Mouse (Mus musculus) heart, adult 2 months (tissue): ENCODE results near the gene Tmem165. TPM values are rescaled to one million over a fixed set of nuclear protein-coding genes. Genes with fewer than 3 reads are reported as not detected.

Source experiments
- DNase-seq, 2 experiments: peaks; one replicate each; pipeline ENCODE4 v3.0.0; 2021
- H3K27ac ChIP-seq: fragments of 200-600 bp; 2 replicates; pipeline ENCODE4 v1.8.1; 2022
- H3K27me3 ChIP-seq: fragments of 200-500 bp; 2 replicates; pipeline ENCODE4 v1.6.1; 2012; ENCODE audit warnings: mild to moderate bottlenecking, low read length, inconsistent platforms, mixed read lengths; ENCODE audit not compliant: control insufficient read depth, insufficient read depth
- H3K36me3 ChIP-seq: fragments of 200-500 bp; 2 replicates; pipeline ENCODE4 v1.6.1; 2012; ENCODE audit warnings: low read length, inconsistent platforms; ENCODE audit not compliant: control insufficient read depth, insufficient read depth
- H3K4me1 ChIP-seq: fragments of 200-500 bp; 2 replicates; pipeline ENCODE4 v1.6.1; 2011; ENCODE audit warnings: low read length; ENCODE audit not compliant: control insufficient read depth, insufficient read depth
- H3K4me3 ChIP-seq: fragments of 200-600 bp; 2 replicates; pipeline ENCODE4 v1.8.1; 2022
- H3K79me2 ChIP-seq: fragments of 200-500 bp; replicated peaks from 2 replicates; pipeline ENCODE4 v1.6.1; 2012; ENCODE audit warnings: mild to moderate bottlenecking, inconsistent platforms, low read length, moderate library complexity, mixed read lengths; ENCODE audit not compliant: control insufficient read depth, insufficient read depth
- H3K9ac ChIP-seq: fragments of 200-500 bp; 2 replicates; pipeline ENCODE4 v1.6.1; 2012; ENCODE audit warnings: low read depth, mild to moderate bottlenecking, control low read depth, inconsistent platforms, low read length, mixed read lengths
- CTCF ChIP-seq: fragments of 200-600 bp; IDR thresholded peaks from 2 replicates; pipeline ENCODE4 v1.8.1; 2022; ENCODE audit warnings: antibody characterized with exemption, mild to moderate bottlenecking, moderate library complexity
- EP300 ChIP-seq: fragments of 200-500 bp; IDR thresholded peaks from 2 replicates; pipeline ENCODE4 v1.6.1; 2011; ENCODE audit warnings: low read depth, low read length, control low read depth; ENCODE audit not compliant: insufficient read depth
- POLR2A ChIP-seq: fragments of 200-500 bp; IDR thresholded peaks from 2 replicates; pipeline ENCODE4 v1.6.1; 2011; ENCODE audit warnings: mild to moderate bottlenecking, low read depth, low read length, control low read depth; ENCODE audit not compliant: insufficient read depth
- WGBS: fragments of 180-500 bp; shearing (Covaris S2); methylation state at CpG from one replicate; pipeline ENCODE4 v1.1.7; 2018; 5-methylcytosine and 5-hydroxymethylcytosine counted together
- intact Hi-C: fragments of 180-260 bp; cut with DNase I; formaldehyde crosslinking; loops from one replicate; pipeline ENCODE4 v1.15.1; 2025
- polyA plus RNA-seq: library from polyadenylated mRNA; depleted of rRNA; stranded (reverse); fragments of >200 nt; gene quantifications from 2 replicates; pipeline ENCODE4 v1.2.3, GENCODE M21; 2012
- total RNA-seq, 2 experiments: library from RNA; stranded (reverse); gene quantifications; 2 replicates each; pipeline ENCODE4 v1.2.3; 2021

Tmem165 gene
- total and polyA plus RNA-seq, 3 experiments: 17.9 to 21.5 (median 19.0) TPM

DNA sequence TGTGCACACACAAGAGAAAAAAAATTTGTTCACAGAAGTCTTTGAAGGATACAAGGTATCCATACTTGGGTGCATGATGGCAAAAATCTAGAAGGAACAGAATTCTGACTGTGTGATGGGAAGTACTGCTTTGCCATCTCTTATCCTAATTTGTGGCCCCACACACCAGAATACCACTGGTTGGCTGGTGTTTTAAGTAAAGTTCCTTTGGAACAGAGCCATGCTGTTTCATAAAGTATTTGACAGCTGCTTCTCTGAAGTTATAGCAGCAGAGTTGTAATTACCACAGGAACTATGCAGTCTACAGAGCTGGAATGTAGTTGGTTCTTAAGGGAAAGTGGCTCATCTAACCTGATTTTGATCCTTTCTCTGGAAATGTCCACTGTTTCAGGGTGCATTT is 9.4 kb downstream of the Tmem165 start:
- peaks cover 9% of the 10 kb centered on the region for H3K4me1 ChIP-seq
- peaks cover 5% of the 10 kb centered on the region; the same call in 1 of the 2 replicates for H3K79me2 ChIP-seq
- TF ChIP-seq POLR2A (no peak), CTCF (no peak), EP300 (no peak)
- DNase-seq: no peak
- intact Hi-C loops: no loop called here
- peaks cover 7% of the 10 kb centered on the region for H3K36me3 ChIP-seq
- H3K27ac ChIP-seq: no peak overlapping the region
- H3K9ac ChIP-seq: no peak overlapping the region
- no peaks in the 10 kb centered on the region for H3K27me3 ChIP-seq
- H3K4me3 ChIP-seq: no peak overlapping the region

DNA sequence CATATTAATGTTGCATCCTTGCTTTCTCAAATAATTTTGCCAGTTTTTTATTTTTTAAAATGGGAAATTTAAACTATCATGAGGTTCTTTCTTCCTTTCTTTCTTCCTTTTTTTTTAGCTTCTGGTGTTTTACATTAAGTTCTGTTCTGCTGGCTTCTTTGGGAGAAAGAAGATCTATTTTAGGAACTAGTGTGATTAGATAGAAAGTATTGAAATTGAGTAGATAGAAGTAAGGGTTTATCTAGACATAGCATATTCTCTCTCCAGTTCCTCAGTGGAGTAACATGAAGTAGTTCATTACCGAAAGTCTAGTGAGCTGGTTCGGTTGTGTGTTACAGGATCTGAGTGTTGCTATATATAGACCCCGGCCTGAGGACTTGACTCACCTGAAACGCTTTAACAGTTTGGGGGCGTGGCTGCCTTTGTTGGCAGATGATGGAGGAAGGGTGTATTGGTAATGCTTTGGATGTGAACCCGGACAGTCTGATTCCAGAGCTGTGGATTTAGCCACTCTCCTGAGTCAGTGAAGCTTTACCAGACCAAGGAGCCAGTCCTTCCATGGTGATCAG is 10.8 kb downstream of the Tmem165 start:
- H3K27ac ChIP-seq: no peak overlapping the region
- peaks cover 7% of the 10 kb centered on the region for H3K36me3 ChIP-seq
- no peak for DNase-seq
- intact Hi-C loops: no loop called here
- no peak overlapping the region for H3K4me3 ChIP-seq
- H3K9ac ChIP-seq: no peak overlapping the region
- H3K4me1 ChIP-seq: peaks cover 8% of the 10 kb centered on the region
- TF ChIP-seq POLR2A (no peak), EP300 (no peak), CTCF (no peak)
- H3K79me2 ChIP-seq: peaks cover 5% of the 10 kb centered on the region; the same call in 1 of the 2 replicates
- 34% methylated on average over 6 of the region's 6 CpGs for WGBS
- H3K27me3 ChIP-seq: no peaks in the 10 kb centered on the region

DNA sequence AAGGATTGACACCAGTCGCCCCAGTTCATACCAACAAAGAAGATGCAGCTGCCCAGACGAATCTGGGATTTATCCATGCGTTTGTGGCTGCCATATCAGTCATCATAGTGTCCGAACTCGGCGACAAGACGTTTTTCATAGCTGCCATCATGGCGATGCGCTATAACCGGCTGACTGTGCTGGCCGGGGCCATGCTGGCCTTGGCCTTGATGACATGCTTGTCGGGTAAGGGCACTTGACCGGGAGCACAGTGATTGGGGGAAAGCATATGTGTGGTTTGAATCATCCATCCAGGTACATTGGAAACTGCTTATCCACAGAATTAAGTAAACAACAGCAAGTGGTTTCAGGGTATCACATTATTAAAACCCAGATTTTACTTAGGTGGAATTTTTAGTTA is 15.7 kb downstream of the Tmem165 start:
- DNase-seq: no peak
- H3K27ac ChIP-seq: no peak overlapping the region
- whole genome bisulfite sequencing: 95% methylated on average over 13 of the region's 13 CpGs
- H3K4me1 ChIP-seq: peaks cover 6% of the 10 kb centered on the region
- H3K27me3 ChIP-seq: no peaks in the 10 kb centered on the region
- H3K4me3 ChIP-seq: no peak overlapping the region
- H3K79me2 ChIP-seq: peaks cover 4% of the 10 kb centered on the region
- intact Hi-C loops: no loop called here
- H3K9ac ChIP-seq: no peak overlapping the region
- peaks cover 9% of the 10 kb centered on the region for H3K36me3 ChIP-seq
- TF ChIP-seq POLR2A: no peak
- TF ChIP-seq CTCF: no peak
- no peak for TF ChIP-seq EP300

DNA sequence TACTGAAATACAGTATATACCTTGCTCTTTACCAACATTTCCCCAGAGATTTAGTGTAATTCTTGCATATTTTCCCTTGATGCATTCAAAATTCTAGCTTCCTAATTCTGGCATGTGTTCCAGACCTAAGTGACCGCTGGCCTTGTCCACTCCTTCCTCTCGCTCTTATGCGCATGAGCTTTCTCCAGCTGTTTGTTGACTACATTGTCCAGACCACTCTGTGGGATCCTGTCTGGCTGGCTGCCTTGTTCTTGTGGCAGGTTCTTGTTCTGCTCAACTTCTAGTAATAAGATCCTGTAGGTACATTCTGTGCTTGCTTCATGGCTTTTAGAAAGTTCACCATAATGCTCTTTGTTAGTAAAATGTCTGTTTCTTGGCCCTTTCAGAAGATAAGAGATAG is 19.5 kb downstream of the Tmem165 start:
- Histone ChIP-seq H3K9ac (no peak overlapping the region), H3K79me2 (peaks cover 4% of the 10 kb centered on the region), H3K36me3 (peaks cover 9% of the 10 kb centered on the region), H3K27me3 (no peaks in the 10 kb centered on the region), H3K4me3 (no peak overlapping the region), H3K4me1 (peaks cover 3% of the 10 kb centered on the region), H3K27ac (no peak overlapping the region)
- intact Hi-C loops: loop anchor here (10.0 kb wide), 1 partner anchor 338 kb away; no protein-coding TSS in a partner anchor
- WGBS: 44% methylated on average over 3 of the region's 3 CpGs
- peak in 1 of 2 experiments; percentile 13 for DNase-seq
- 0 out of 2 replicates have a peak, but pooled peaks have one; percentile 14 for TF ChIP-seq EP300
- TF ChIP-seq POLR2A: no peak
- TF ChIP-seq CTCF: no peak

DNA sequence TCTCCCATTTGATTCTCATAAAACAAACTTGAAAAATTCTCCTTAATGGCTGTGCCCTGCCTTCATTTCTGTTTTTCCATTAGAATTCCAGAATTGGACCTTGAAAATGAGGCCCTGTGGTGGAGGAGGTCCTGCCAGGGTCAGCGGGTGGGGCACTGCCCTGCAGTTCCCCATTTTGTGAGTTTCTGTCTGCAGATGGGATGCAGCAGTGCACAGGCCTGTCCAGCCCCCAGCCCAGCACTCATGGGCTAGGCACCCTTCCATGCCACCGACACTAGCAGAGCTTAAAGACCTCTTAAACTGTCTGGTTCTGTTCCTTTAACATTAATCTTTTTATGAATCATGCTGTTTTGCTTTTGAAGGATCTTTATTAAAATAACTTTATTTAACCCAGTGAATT is 22.2 kb downstream of the Tmem165 start:
- intact Hi-C loops: loop anchor here (10.0 kb wide), 1 partner anchor 341 kb away; no protein-coding TSS in a partner anchor
- no peak overlapping the region for H3K4me3 ChIP-seq

DNA sequence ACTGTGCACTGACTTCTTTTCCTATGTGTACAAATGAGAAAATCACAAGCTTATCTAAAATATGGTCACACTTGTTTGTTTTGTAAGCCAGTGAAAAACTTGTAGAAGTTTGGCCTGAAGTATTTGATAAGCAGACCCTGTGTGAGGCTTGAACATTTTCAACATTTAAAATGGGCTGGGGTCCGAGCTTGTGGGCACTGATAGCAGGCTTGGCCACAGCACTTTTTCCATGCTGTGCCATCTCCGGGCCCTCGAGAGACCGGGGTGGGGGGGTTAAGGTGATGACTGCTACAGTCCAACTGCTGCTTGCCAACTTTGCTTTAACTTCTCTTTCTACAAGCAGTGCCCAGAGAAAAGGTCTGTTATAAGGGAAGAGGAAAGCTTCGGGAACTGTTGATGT is 24.4 kb downstream of the Tmem165 start:
- H3K4me3 ChIP-seq: no peak overlapping the region
- H3K9ac ChIP-seq: no peak overlapping the region
- WGBS: 68% methylated on average over 5 of the region's 5 CpGs
- H3K4me1 ChIP-seq: peaks cover 2% of the 10 kb centered on the region
- no peak for DNase-seq
- no peaks in the 10 kb centered on the region for H3K27me3 ChIP-seq
- H3K27ac ChIP-seq: no peak overlapping the region
- intact Hi-C loops: loop anchor here (10.0 kb wide), 1 partner anchor 343 kb away; no protein-coding TSS in a partner anchor
- H3K79me2 ChIP-seq: peaks cover 1% of the 10 kb centered on the region; the same call in 1 of the 2 replicates
- peaks cover 10% of the 10 kb centered on the region for H3K36me3 ChIP-seq
- TF ChIP-seq CTCF (no peak), EP300 (no peak), POLR2A (no peak)

More for the DNA sequence above, 22.2 kb downstream of the Tmem165 start:
- peaks cover 3% of the 10 kb centered on the region for H3K4me1 ChIP-seq
- no peak overlapping the region for H3K27ac ChIP-seq
- peaks cover 13% of the 10 kb centered on the region for H3K36me3 ChIP-seq
- H3K79me2 ChIP-seq: peaks cover 4% of the 10 kb centered on the region
- no peak overlapping the region for H3K9ac ChIP-seq
- DNase-seq: peak in 1 of 2 experiments; percentile 3
- H3K27me3 ChIP-seq: no peaks in the 10 kb centered on the region
- 88% methylated on average over 2 of the region's 2 CpGs for WGBS
- no peak for TF ChIP-seq EP300
- TF ChIP-seq CTCF: no peak
- TF ChIP-seq POLR2A: no peak
